Mouse (Mus musculus) ovary, postnatal 10 days (tissue): ENCODE results near the gene Tead1.

Experiments
- DNase-seq: peaks from one replicate; pipeline ENCODE4 v3.0.0; 2022; ENCODE audit warnings: low spot score

Tead1 gene

DNA sequence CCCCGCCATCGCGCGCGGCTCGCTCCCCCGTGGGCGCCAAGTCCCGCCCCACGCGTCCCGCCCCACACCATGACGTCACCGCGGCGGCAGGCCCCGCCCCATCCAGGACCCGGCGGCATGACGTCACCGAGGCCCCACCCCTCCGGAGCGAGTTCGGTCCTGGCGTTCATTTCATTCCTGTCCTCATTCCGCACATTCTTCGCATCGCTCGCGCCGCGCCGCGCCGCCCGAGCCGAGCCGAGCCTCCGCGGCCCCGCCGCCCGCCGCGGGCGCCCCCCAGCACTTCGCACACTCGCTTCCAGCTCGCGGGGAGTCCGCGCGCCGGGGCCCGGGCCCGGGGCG lies at the start of gene Tead1:
TSS of gene Tead1 (plus strand) at position 148 of the 342 bp plus-strand sequence.
- peak; percentile 99 for DNase-seq

DNA sequence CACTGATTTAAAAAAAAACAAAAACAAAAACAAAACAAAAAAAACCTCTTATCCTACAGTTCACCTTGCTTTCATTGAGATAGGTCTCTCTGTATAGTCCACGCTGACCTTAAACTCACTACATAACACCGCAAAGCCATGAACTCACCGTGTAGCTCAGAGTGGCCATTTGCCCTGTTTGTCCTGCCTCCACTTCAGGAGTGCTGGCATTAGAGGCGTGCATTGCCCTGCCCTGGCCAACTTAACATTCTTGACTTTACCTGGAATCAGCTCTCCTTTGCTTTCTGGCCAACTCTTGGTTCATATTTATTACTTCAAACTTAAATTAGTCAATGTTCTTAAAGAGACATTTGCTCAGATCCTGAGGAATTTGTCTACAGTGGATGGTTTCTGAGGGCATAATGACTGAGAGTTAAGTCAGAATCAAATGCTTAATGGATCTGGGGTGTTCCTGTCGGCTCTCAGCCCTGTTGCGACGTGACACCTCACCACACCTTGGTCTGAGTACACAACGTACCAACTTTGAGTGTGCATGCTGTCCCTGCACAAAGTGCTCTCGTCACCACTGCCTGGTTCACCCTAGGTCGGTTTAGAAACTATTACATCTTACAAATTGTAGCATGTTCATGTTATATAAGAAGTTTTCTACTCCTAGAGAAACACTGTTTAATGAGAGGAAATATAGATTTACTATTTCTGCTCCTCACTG lies 44.5 kb upstream of the Tead1 start:
- no peak for DNase-seq

DNA sequence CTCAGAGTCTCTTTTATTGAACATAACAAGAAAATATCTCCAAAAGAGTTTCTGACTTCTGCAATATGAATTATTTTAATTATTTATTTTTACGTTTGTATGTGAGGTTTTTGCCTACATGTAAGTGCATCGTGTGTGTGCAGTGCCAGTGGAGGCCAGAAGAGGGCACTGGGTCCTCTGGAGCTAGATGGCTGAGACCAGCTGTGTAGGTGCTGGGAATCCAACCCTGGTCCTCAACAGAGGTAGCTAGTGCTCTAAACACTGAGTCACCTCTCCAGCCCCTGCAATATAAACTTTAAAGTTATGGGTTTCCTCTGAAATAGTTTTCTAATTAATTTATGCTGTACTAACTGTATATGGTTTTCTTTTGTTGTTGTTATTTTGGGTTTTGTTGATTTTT lies 43.2 kb upstream of the Tead1 start:
- DNase-seq, result no peak

DNA sequence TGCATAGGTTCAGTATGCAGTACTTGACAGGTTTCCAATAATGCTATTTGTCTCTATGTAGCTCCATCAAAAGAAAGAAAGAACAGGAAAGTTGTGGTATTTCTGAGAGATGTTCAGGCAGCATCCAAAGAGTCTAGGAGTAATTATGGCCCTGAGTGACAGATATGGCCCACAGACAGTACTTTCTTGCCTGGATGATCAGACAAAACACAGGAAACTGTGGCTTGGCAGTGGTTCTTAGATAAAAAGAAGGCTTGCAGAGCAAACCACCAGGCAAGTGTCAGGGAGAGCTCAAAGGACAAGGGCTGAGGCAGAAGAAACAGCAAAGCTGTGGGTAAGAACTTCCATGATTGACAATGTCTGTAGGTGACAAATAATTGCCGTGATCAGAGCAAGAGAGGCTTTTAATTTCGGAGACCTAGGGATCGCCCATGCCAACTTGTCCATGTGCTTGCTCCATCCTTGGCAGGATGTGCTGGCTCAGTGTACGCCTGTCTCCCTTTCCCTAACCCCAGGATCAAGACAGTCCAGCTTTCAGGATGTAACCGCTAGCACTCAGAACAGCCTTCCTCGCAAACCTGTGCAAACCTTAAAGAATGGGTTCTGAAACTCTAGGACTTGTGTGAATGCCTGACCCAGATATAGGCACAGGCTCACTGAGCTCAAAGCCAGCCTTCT lies 35.1 kb upstream of the Tead1 start:
- DNase-seq, result no peak

DNA sequence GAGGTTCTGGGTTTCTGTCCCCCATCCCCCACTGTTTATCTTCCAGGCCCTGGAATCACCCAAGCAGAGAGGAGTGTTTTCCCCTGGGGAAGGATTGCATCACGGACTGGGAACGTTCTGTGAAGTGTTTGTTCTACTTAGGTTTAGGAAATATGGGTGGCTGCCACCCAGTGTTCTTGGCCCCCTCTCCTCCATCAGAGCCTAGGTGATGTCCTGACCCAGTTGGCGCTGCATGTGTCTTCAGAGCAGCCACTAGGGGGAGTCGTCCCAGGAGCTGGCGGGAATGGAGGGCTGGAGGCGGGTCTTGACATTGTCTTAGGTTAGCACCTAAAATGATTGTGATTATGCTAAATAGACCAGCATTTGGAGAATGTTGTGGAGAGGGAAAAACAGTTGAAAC lies 34.4 kb upstream of the Tead1 start:
- DNase-seq, result no peak

DNA sequence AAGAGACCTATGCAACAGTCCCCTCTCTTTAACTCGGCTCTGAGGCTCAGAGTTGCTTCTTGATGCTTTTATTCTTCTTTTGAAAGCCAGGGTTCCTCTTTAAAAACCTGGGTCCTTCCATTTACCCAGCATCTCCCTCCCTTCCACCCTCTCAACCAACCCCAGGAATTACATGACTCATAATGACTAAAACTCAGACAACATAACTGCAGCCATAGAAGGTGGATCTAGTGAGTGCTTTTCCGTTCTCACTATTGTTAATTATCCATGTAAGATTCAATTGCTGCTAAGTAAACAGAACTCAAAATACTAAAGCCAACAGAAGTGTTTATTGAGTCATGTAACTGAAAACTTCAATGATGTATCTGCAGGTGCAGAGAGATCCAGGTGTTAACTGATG lies 33.4 kb upstream of the Tead1 start:
- no peak for DNase-seq

DNA sequence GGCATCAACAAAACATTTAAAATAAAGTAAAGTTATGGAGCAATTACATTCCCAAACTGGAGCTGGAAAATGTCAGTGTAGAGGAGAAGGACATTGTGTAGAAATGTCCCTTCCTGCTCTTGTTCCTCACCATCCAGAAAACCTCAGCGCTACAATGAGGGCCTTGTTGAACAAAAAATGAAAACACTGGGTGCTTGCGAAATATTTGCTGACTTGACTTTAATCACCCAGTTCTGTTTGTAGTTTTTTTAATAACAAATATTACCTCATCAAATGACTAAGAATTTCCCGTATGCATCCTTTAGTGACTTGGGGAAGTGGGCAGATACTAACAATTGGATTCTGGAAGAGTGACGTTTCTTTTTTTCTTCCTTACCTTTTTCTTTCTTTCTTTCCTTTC lies 31.7 kb upstream of the Tead1 start:
- DNase-seq, result no peak

DNA sequence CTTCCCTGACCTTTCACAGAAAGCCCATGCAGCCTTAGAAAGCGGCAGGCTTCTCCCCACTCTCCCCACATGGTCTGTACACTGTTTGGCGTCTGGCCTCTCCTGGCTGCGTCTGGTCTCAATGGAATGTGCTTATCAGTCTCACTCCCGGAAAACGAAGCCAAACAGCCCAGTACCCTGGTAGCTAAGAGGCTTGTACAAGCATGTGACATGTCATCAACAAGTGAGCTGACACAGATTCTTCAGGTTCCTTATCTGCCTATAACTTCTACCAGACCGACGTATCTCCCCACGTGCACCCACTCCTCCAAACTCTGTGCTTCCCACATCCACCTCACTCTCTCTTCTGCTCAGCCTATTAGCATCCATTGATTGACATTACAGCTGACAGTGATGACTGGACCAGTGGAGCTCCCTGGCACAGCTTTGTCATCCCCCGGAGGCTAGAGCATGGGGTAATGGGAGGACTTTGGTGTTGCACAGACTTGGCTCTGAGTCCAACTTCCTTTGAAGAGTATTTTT lies 22.9 kb upstream of the Tead1 start:
- DNase-seq, result peak; percentile 15

DNA sequence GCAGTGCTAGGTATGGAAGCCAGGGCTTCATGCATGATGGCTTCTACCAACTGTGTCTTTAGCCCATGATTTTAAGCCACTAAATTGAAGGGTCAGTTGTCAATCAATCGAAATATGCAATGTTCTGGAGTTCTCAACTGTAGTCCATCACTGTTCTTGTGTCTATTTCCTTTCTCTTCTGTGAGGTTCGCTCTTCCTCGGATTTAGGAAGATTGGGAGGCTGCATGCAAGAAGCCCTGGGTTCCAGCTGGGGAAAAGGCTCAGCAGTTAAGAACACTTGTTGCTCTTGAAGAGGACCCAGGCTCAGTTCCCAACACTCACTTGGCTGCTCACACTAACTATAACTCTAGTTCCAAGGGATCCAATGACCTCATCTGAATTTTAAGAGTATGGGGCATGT lies 20.2 kb upstream of the Tead1 start:
- no peak for DNase-seq

DNA sequence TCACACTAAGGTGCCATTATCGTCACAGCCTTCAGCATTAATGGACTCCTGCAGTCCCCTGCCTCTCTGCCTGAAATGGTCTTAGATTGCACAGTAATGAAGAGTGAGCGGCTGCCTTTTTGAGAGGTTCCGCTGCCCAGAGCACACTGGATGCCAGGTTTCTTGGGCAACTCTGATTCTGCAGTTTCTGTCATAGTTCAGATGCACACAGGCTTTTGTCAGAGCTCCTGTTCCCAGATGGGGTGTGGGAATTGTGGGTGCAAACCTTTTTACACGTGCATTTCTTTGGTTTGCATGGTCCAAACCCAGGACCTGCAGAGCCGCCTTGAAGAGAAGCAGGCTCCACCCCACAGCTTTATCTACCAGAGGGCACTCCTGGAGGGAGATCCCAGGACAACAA lies 19.3 kb upstream of the Tead1 start:
- no peak for DNase-seq

DNA sequence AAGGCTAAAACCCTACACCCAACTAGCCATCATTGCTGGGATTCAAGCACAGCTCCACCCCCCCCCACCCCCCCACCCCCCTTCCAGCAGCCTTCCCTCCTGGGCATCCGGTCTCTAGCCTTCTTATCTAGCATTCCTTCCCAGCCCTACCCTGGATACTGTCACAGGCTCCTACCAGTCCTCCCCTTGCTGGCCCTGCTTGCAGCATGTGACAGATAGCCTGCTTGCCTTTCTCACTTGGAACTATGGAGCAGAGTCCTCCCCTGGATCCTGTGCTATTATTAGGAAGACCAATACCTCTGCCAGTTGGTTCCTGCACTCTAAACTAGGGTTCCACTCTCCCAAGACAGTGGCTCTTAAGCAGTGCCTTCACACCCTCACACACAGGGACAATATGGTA lies 18.8 kb upstream of the Tead1 start:
- no peak for DNase-seq

DNA sequence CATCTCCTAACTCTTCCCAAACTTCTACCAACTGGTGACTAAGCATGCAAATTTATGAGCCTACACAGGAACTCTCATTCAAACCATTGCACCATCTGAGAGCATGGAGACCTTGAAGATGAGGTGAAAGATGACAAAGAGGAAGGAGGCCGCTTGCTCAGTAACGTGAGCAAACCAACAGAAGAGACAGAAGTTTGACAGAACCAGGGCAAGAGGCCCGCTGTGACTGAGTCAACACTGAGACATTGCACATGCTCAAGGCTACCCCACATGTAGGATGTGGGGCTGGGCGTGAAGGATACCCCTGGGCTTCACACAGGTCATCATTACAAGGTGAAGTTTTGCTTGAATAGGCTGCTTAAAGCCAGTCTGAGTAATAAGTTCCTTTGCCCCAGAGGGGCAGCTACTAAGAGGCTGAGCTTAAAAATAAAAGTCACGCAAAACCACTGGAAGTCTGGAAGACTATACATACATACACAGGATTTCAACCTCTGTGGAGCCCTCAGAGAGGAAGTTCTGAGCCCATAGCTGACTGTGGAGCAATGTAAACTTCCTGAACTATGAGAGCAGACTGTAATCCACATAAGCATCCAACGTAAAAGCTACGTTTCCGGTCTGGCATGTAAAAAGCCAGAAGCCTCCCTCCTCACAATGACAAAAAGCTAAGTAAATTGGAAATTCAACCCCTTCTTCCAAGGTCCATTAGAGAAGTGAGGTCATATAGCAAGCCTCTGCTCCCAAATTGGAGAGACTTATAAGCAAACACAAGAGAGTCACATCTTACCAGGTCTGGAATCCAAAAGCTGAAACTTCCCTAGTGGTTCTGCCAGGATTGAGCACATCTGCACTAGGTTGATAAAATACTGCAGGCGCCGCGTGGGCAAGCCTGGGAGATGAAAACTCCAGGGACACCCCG lies 16.5 kb upstream of the Tead1 start:
- DNase-seq, result no peak

DNA sequence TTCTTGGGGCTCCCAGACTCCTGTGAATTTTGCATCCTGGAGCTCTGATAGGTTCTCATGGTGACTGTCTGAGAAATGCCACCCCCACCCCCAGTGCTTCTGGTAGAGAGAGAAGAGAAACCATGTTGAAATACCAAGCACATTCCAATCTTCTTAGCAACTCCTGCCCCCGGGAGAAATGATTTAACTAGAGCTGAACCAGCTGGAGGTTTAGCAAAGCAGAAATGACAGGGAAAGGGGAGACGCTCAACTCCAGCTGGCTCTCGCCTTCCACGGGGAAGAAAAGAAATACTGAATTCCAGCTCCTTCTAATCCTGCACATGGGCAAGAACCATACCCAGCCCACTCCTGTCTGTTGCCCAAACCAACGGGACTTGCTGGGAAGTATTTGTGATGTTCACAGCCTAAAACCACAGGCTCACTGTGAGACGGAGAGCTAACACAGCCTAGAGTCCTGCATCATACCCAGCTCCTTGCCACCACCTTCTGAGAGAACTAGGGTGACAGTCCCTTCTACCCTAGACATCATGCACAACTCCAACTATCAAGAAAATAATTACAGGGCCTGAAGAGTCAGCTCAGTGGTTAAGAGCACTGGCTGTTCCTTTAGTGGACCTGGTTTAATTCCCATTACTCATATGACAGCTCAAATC lies 15.7 kb upstream of the Tead1 start:
- no peak for DNase-seq

DNA sequence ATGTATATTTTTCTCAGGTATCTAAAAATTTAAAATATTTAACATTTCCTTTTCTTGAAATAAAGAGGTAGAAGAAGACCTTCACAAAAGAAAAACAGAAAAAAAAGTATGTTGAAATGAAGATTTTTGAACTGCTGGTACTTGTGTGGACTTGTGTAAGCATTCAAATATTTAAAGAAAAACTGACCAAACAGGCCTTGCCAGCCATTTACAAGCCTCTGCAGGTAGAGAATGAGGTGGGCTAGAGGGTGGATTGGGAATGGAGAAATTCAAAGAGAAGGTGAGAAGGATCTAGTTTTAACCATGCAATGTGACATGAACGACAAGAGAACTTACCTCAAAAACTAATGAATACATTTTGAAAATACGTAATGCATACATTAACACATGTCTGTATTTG lies 9.1 kb upstream of the Tead1 start:
- no peak for DNase-seq

DNA sequence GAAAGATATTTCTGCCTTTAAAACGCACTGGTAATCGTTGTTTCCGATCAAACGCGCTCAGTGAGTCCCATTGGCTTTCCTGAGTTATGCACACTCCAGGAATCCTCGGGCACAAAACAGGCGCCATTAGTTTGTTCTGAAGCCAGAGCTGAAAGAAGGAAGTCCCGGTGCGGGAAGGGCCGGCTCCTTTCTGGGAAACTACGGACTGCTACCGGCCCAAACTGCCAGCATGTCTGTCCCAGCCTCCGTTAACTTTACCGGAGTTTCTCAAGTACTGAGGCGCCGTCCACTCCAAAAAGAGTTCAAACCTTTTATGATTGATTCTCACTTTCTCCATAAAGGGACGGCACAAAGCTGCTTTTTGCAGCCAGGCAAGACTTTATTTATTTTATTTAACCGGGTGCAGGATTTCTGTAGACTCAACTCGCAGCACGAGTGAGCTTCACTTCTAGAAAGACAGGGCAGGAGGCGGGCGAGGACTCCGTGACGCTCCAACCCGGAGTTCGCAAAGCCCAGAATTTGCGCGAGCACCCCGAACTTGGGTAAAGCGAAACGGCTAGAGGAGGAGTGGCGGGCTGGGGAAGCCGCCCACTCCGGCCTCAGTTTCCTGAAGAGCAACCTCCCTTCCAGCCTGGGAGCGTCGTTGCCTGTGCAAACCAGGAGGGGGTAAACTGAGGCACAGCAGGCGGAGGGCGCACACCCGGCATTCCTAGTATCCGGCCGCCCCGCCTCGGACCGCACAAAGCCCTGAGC lies 524 bp upstream of the Tead1 start:
- peak; percentile 51 for DNase-seq

DNA sequence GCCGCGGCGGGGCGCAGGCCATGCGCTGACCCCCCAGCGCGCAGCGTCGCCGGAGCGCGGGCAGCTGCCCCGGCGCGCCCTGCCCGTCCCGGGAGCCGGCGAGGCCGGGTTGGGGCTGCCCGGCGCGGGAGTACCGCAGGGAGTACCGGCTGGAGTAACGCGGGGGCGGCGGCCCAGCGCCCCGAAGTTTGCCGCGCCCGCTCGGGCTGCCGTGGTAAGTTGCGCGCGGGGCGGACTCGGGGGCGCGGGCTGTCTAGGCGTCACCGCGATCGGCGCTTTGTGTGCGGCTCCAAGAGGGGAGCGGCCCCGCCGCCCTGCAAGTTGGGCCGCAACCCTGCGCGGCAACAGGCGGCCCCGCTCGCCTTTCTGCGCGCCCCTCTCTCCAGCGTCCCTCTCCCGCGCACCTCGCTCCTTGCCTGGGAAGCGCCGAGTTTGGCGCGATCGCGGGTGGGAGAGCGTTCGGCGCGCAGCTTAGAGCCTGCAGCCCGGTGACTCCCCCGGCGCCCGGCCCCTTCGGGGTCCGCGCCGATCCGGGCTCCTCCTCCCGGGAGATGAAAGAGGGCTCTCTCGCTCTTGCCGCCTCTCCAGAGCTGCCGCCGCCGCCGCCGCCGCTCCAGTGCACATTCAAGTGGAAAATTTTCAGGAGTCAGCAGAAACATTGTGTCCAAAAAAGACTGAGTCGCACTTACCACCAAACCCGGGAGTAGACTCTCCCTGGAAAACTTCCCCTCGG lies 561 bp downstream of the Tead1 start:
- DNase-seq, result peak; percentile 56

DNA sequence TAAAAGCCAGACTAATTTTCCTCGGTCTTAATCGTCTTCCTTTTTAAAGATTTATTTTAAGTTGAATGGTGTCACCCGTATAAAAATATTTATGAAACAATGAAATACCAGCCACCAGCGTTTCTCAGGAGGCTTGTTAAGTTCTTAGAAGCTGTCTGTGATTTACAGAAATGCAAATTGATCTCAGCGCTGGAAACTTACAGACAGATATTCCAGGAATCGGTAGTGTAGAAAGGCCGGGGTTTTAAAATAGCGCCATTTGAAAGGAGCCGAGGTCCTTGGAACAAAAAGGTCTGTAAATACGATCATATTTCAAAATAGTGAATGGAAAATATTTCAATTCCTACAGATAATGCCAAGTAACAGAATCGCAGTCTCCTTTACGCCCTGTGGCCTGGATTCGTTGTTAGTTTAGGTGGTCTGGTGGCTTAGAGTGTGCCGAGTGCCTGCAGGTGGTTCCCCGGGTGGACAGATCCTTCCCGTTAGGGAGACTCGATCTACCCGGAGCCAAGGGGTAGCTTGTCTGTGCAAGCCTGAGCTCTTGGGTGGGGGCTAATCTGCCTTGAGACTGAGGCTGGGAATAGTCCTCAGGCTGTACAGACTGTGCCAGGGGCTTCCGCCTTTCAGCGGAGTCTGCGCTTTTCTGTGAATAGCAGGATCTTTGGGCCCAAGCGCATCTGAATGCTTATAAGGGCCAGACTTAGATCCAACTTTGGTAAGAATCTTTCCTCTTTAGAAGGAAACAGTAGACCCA lies 1.6 kb downstream of the Tead1 start:
- DNase-seq, result peak; percentile 51

DNA sequence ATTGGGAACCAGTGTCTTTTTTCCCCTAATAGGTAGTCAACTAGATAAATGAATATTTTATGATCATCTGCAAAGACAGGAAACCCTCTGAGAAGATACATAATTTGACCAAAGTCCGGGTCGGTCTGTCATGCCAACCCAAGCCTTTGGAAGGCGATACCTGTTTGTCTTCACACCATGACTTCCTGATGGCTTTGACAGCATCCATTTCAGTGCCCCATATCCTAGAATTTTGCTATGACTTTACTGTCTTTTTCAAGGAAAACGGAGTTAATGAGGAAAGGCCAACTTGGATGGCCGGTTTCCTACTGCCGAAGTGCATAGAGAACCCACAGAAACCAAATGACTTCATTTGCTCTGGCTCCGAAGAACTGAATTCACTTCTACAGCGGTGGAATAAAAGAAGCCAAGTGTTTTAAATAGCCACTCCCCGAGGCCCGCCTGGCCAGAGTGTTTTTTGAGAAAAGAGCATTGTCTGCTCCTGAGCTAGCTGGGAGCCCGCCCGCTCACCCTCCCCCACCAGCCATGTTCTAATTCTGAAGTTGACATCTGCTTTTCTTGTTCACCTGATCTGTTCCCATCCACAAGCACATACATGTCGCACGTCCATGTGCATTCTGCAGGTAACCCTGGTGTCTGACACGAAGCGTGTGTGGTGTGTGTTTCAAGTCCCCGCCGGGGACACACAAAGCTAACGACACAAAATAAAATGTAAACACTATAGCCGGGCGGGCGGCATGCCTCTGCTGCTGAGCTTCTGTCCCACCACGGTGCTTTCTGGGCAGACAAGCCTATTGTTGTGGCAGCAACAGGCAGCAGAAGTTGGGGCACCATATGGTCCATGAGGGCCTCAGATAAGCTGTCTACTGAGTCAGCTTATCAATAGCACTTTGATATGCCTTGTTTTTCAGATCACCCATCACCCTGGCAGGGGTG lies 5.8 kb downstream of the Tead1 start:
- DNase-seq, result no peak

DNA sequence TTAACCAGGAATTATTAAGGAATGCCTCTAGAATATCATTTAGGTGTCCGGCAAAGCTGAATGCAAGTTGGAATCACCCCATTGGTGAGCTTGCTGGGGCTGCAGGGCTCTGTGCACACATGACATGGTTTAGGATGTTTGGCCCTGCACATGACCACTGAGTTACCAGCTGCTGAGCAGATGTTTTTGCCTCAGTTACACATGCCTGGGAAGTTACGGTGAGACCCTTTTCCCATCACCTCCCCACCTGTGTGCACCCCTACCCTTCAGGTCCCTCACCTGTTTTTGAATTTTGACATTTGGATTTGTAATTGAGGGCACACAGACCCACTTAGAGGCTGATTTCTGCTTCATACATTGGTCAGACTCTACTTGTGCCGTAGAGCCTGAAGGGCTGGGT lies 6.9 kb downstream of the Tead1 start:
- DNase-seq, result no peak
